Mouse (Mus musculus) heart, embryonic 16.5 days (tissue): ENCODE measurements around the gene Olfr668. TPM values are rescaled to one million over a fixed set of nuclear protein-coding genes. Genes with fewer than 3 reads are reported as not detected.

Source experiments
- polyA plus RNA-seq: library from polyadenylated mRNA; unstranded; fragments of >200 nt; fragmentation: Nextera tagmentation; extraction: Ambion mirVana; gene quantifications from 2 replicates; pipeline ENCODE4 v1.2.1, GENCODE M21; 2015

The Olfr668 gene
- polyA plus RNA-seq, 1 experiment from 2014 or later, result not detected

Other genes with a start within 250 kb of the Olfr668 start
- gene Olfr661, start 241.6 kb downstream of the Olfr668 start, polyA plus RNA-seq, result not detected in 2 replicates
- gene Usp17le, start 150.6 kb downstream of the Olfr668 start, polyA plus RNA-seq, result not detected in 2 replicates
- not detected in 2 replicates for gene Usp17lb, start 85.5 kb downstream of the Olfr668 start, polyA plus RNA-seq
- gene Usp17la, start 71.0 kb downstream of the Olfr668 start, polyA plus RNA-seq, result not detected in 2 replicates
- gene Olfr665, start 50.0 kb downstream of the Olfr668 start, polyA plus RNA-seq, result not detected in 2 replicates
- gene Olfr666, start 32.1 kb downstream of the Olfr668 start, polyA plus RNA-seq, result not detected in 2 replicates
- gene Olfr667, start 6.6 kb downstream of the Olfr668 start, polyA plus RNA-seq, result not detected in 2 replicates
- not detected in 2 replicates for gene Olfr669, start 6.2 kb upstream of the Olfr668 start, polyA plus RNA-seq
- gene Olfr670, start 34.6 kb upstream of the Olfr668 start, polyA plus RNA-seq, result not detected in 2 replicates
- gene Olfr671, start 51.1 kb upstream of the Olfr668 start, polyA plus RNA-seq, result not detected in 2 replicates
- not detected in 2 replicates for gene Olfr672, start 74.0 kb upstream of the Olfr668 start, polyA plus RNA-seq
- not detected in 2 replicates for gene Olfr675, start 100.4 kb upstream of the Olfr668 start, polyA plus RNA-seq
- not detected in 2 replicates for gene Olfr676, start 104.6 kb upstream of the Olfr668 start, polyA plus RNA-seq
- gene Olfr677, start 123.3 kb upstream of the Olfr668 start, polyA plus RNA-seq, result not detected in 2 replicates
- gene Olfr678, start 136.4 kb upstream of the Olfr668 start, polyA plus RNA-seq, result not detected in 2 replicates
- gene Olfr679, start 153.1 kb upstream of the Olfr668 start, polyA plus RNA-seq, result not detected in 2 replicates
- not detected in 2 replicates for gene Olfr680-ps1, start 164.8 kb upstream of the Olfr668 start, polyA plus RNA-seq
- gene Olfr681, start 188.8 kb upstream of the Olfr668 start, polyA plus RNA-seq, result not detected in 2 replicates
- gene Olfr683, start 219.0 kb upstream of the Olfr668 start, polyA plus RNA-seq, result not detected in 2 replicates
- gene Olfr684, start 235.6 kb upstream of the Olfr668 start, polyA plus RNA-seq, result not detected in 2 replicates